Mouse (Mus musculus): ENCODE results near the gene Pde4d.

- TF ChIP-seq MAX (IDR thresholded peaks at IDR 0.05), result no peak
- TF ChIP-seq USF1 (IDR thresholded peaks at IDR 0.05; ENCODE audit: low read depth), result no peak
- TF ChIP-seq MYOD1 (IDR thresholded peaks at IDR 0.05; ENCODE audit: control insufficient read depth, insufficient read length, low read depth), result no peak
- TF ChIP-seq CTCF (IDR thresholded peaks at IDR 0.05; ENCODE audit: control insufficient read depth, insufficient read depth, insufficient read length), result no peak
- no peak for TF ChIP-seq MYOG (IDR thresholded peaks at IDR 0.05; ENCODE audit: control insufficient read depth, extremely low read depth, insufficient read length)
- TF ChIP-seq CEBPB (IDR thresholded peaks at IDR 0.05; ENCODE audit: low read depth), result no peak
- no peak for TF ChIP-seq FOSL1 (IDR thresholded peaks at IDR 0.05; ENCODE audit: insufficient read depth, low read length, poor library complexity, severe bottlenecking)
Measured at GRCm38 (mm10) chr13:109915964-109916363, 1466.2 kb downstream of the Pde4d start.
